Mouse (Mus musculus) megakaryocyte-erythroid progenitor cell, adult 5-6 weeks (primary cell): ENCODE measurements around the gene Optn. TPM values are rescaled to one million over a fixed set of nuclear protein-coding genes. Genes with fewer than 3 reads are reported as not detected.
A peak's percentile ranks its signal among the peaks of the same experiment; 100 is the strongest.

ENCODE experiments used
- ATAC-seq: replicated peaks from 2 replicates; pipeline ENCODE4 v1.8.0; 2016; ENCODE audit warnings: mild to moderate bottlenecking, inconsistent platforms; ENCODE audit not compliant: severe bottlenecking, poor library complexity, low FRiP score, low TSS enrichment
- total RNA-seq, 2 experiments: library from RNA; stranded (forward) in 1 of 2; stranded (reverse) in 1 of 2; fragments of 200-1000, 215-1000 nt in 1 of 2; fragments of >200 nt in 1 of 2; fragmentation: Nextera tagmentation in 1 of 2; gene quantifications; 2 replicates each; pipeline ENCODE4 v1.2.3; 2014 to 2017

The Optn gene
- total RNA-seq, 2 experiments from 2014 or later: 89.0 to 193 TPM

- ATAC-seq: peak; percentile 65
Measured at GRCm38 (mm10) chr2:5062496-5063298, 1.2 kb downstream of the Optn start.

GRCm38 (mm10) chr2:5061133-5061708 lies 2.6 kb downstream of the Optn start:
- no peak for ATAC-seq

GRCm38 (mm10) chr2:5059997-5060396 lies 3.9 kb downstream of the Optn start:
- ATAC-seq: no peak

- ATAC-seq: 0 out of 2 replicates have a peak, but pooled peaks have one; percentile 24
Measured at GRCm38 (mm10) chr2:5058436-5058835, 5.4 kb downstream of the Optn start.

GRCm38 (mm10) chr2:5050562-5050961 lies 13.3 kb downstream of the Optn start:
- peak; percentile 62 for ATAC-seq

- peak; percentile 60 for ATAC-seq
Measured at GRCm38 (mm10) chr2:5047016-5047415, 16.8 kb downstream of the Optn start.

- ATAC-seq: no peak
Measured at GRCm38 (mm10) chr2:5045269-5045965, 18.4 kb downstream of the Optn start.

- no peak for ATAC-seq
Measured at GRCm38 (mm10) chr2:5044321-5044720, 19.5 kb downstream of the Optn start.

- no peak for ATAC-seq
Measured at GRCm38 (mm10) chr2:5043476-5043761, 20.4 kb downstream of the Optn start.

GRCm38 (mm10) chr2:5042616-5043475 lies 21.0 kb downstream of the Optn start:
- peak; percentile 72 for ATAC-seq

- ATAC-seq: peak; percentile 10; the same call in 1 of the 2 replicates
Measured at GRCm38 (mm10) chr2:5041854-5042253, 22.0 kb downstream of the Optn start.

GRCm38 (mm10) chr2:5040281-5041161 lies 23.3 kb downstream of the Optn start:
- ATAC-seq: peak; percentile 58

- ATAC-seq: no peak
Measured at GRCm38 (mm10) chr2:5039350-5040170, 24.3 kb downstream of the Optn start.

GRCm38 (mm10) chr2:5038320-5038719 lies 25.5 kb downstream of the Optn start:
- ATAC-seq: no peak

- no peak for ATAC-seq
Measured at GRCm38 (mm10) chr2:5037390-5037789, 26.5 kb downstream of the Optn start.

GRCm38 (mm10) chr2:5036411-5037076 lies 27.3 kb downstream of the Optn start:
- ATAC-seq: no peak

- ATAC-seq: no peak
Measured at GRCm38 (mm10) chr2:5035241-5035640, 28.6 kb downstream of the Optn start.
